Mouse (Mus musculus) kidney, embryonic 14.5 days (tissue): ENCODE measurements around the gene Hus1. TPM values are rescaled to one million over a fixed set of nuclear protein-coding genes. Genes with fewer than 3 reads are reported as not detected.

Experiments
- ATAC-seq: fragments of 200-750 bp; cut with Nextera tagmentation; 2 replicates; pipeline ENCODE4 v1.8.0; 2017; ENCODE audit warnings: moderate number of reproducible peaks, mild to moderate bottlenecking, moderate TSS enrichment, moderate library complexity; ENCODE audit not compliant: low FRiP score, low TSS enrichment
- H3K27ac ChIP-seq: fragments of 300-500 bp; sonication (generic); 2 replicates; pipeline ENCODE4 v1.5.1; 2014; ENCODE audit warnings: low read depth, mild to moderate bottlenecking, low read length, moderate library complexity, mixed read lengths
- H3K27me3 ChIP-seq: fragments of 300-500 bp; sonication (generic); 2 replicates; pipeline ENCODE4 v1.6.1; 2014; ENCODE audit warnings: mild to moderate bottlenecking, low read length; ENCODE audit not compliant: control insufficient read depth, insufficient read depth
- H3K36me3 ChIP-seq: fragments of 300-500 bp; sonication (generic); 2 replicates; pipeline ENCODE4 v1.6.1; 2014; ENCODE audit warnings: low read length, mixed read lengths; ENCODE audit not compliant: control insufficient read depth, insufficient read depth
- H3K4me1 ChIP-seq: fragments of 300-500 bp; sonication (generic); 2 replicates; pipeline ENCODE4 v1.6.1; 2014; ENCODE audit warnings: low read length, mixed read lengths; ENCODE audit not compliant: control insufficient read depth, insufficient read depth
- H3K4me2 ChIP-seq: fragments of 300-500 bp; sonication (generic); replicated peaks from 2 replicates; pipeline ENCODE4 v1.6.1; 2014; ENCODE audit warnings: low read depth, mild to moderate bottlenecking, low read length
- H3K4me3 ChIP-seq: fragments of 300-500 bp; sonication (generic); 2 replicates; pipeline ENCODE4 v1.5.1; 2014; ENCODE audit warnings: mild to moderate bottlenecking, low read length
- H3K9ac ChIP-seq: fragments of 300-500 bp; sonication (generic); 2 replicates; pipeline ENCODE4 v1.6.1; 2014; ENCODE audit warnings: low read depth, mild to moderate bottlenecking, low read length, moderate library complexity
- H3K9me3 ChIP-seq: fragments of 300-500 bp; sonication (generic); 2 replicates; pipeline ENCODE4 v1.6.1; 2016; ENCODE audit warnings: low read length; ENCODE audit not compliant: control insufficient read depth
- WGBS: fragments of 180-500 bp; shearing (Covaris S2); extraction: QIAGEN DNeasy Blood & Tissue Kit; methylation state at CpG from one replicate; pipeline ENCODE4 v1.1.7; 2014; 5-methylcytosine and 5-hydroxymethylcytosine counted together
- polyA plus RNA-seq: library from polyadenylated mRNA; unstranded; fragments of >200 nt; fragmentation: Nextera tagmentation; extraction: Ambion mirVana; gene quantifications from 2 replicates; pipeline ENCODE4 v1.2.1, GENCODE M21; 2014

Gene Hus1
- polyA plus RNA-seq, 1 experiment from 2014 or later: 26.4 TPM

DNA sequence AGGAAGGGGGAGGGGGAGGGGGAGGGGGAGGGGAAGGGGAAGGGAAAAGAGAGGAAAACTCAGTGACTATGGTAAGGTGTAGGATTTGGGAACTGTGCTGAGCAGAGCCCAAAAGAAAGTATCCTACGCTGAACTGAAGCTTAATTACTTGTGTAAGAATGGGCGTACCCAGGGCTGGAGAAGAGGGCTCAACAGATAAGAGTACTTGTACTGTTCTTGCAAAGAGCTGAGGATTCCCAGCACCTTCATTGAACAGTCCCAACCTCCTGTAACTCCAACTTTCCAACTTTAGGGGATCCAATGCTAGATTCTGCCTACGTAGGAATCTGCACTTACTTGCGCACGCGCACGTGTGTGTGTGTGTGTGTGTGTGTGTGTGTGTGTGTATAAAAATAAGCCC, 42.9 kb downstream of the Hus1 start:
- H3K9ac ChIP-seq: no peak overlapping the region
- H3K36me3 ChIP-seq: no peaks in the 10 kb centered on the region
- H3K9me3 ChIP-seq: no peaks in the 10 kb centered on the region
- H3K4me1 ChIP-seq: no peaks in the 10 kb centered on the region
- no peak for ATAC-seq
- H3K4me2 ChIP-seq: no peak overlapping the region
- no peaks in the 10 kb centered on the region for H3K27me3 ChIP-seq
- WGBS: 94% methylated on average over 7 of the region's 7 CpGs
- no peak overlapping the region for H3K4me3 ChIP-seq
- no peak overlapping the region for H3K27ac ChIP-seq

DNA sequence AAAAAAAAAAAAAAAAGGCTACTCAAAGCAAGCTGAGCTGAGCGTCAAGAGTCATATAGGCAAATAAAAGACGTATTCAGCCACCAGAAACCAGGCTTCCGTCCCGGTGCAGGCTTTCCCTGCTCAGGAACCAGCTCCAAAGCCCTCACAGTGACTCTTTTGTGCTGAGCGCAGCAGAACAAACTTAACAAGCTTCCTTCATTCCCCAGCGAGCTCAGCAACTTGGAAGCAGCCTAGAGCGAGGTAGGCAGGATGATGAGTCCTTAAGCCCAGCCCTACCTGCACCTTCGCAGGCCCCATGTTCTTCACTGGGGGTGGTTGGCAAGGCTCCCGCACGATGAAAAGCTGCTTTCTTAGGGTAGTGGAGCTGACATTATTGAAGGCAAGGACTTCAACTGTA, 52.4 kb downstream of the Hus1 start:
- Histone ChIP-seq H3K4me3 (no peak overlapping the region), H3K27ac (no peak overlapping the region), H3K9me3 (no peaks in the 10 kb centered on the region), H3K36me3 (no peaks in the 10 kb centered on the region), H3K9ac (no peak overlapping the region), H3K4me2 (no peak overlapping the region), H3K4me1 (no peaks in the 10 kb centered on the region), H3K27me3 (no peaks in the 10 kb centered on the region)
- ATAC-seq: no peak
- WGBS: 64% methylated on average over 10 of the region's 10 CpGs

DNA sequence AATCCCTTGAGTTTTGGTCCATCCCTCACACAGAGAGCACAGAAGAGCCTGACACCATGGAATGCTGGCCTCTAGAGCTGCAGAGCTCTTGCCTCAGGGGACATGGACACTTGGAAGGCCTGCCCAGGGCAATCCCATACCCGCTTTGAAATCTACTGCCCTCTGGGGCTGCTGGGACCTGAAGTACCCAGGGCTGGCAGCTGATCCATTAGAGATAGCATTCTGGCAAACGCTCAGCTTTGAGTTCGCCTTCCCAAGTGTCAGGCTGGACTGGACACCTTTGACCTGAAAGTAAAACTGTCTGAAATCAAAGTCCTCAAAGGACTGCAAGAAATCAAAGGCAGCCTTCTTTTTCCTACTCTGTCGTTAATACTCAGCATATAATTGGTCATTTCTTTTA, 52.9 kb downstream of the Hus1 start:
- Histone ChIP-seq H3K9me3 (no peaks in the 10 kb centered on the region), H3K27ac (no peak overlapping the region), H3K9ac (no peak overlapping the region), H3K4me2 (no peak overlapping the region), H3K36me3 (no peaks in the 10 kb centered on the region), H3K4me3 (no peak overlapping the region), H3K27me3 (no peaks in the 10 kb centered on the region), H3K4me1 (no peaks in the 10 kb centered on the region)
- ATAC-seq: 0 out of 2 replicates have a peak, but pooled peaks have one; percentile 48
- 36% methylated on average over 4 of the region's 4 CpGs for WGBS

DNA sequence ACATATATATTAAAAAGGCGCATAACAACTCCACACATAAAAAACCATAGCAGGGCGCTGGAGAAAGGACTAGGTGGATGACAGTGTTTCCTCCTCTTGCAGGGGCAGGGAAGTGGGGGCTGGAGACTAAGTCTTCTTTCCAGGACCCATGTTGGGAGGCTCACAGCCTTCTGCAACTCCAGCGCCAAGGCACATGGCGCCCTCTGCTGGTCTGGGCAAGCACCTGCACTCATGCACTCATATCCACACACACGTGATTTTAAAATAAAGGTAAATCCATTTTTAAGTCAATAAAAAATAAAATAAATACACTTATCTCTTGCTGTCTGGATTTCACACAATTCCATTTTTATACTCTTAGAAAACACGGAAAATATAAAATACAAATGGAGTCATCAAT, 54.0 kb downstream of the Hus1 start:
- 65% methylated on average over 6 of the region's 6 CpGs for WGBS
- no peak for ATAC-seq

DNA sequence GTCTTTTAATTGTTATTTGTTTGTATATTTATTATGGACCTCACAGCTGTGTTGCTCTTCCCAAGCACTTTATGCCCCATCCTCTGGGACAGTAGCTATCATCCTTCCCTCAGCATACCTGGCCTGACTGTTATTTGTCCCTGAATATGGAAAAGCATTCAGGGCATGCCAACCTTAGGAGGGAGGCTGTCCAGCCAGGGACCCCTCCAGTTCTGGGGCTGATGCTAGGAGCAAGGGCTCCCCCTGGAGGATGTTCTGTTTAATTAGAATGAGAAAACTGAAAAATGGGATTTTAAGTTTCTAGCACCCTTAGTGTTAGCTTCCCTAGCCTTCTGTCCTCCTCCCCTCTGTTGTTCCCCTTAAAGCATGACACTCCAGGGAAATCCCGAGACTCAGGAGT, 55.3 kb downstream of the Hus1 start:
- no peaks in the 10 kb centered on the region for H3K4me1 ChIP-seq
- WGBS: 22% methylated on average over 1 of the region's 1 CpGs
- H3K36me3 ChIP-seq: no peaks in the 10 kb centered on the region

More for the DNA sequence above, 54.0 kb downstream of the Hus1 start:
- Histone ChIP-seq H3K27me3 (no peaks in the 10 kb centered on the region), H3K4me1 (no peaks in the 10 kb centered on the region), H3K36me3 (no peaks in the 10 kb centered on the region), H3K4me3 (no peak overlapping the region), H3K9me3 (no peaks in the 10 kb centered on the region), H3K27ac (no peak overlapping the region), H3K9ac (no peak overlapping the region), H3K4me2 (no peak overlapping the region)

DNA sequence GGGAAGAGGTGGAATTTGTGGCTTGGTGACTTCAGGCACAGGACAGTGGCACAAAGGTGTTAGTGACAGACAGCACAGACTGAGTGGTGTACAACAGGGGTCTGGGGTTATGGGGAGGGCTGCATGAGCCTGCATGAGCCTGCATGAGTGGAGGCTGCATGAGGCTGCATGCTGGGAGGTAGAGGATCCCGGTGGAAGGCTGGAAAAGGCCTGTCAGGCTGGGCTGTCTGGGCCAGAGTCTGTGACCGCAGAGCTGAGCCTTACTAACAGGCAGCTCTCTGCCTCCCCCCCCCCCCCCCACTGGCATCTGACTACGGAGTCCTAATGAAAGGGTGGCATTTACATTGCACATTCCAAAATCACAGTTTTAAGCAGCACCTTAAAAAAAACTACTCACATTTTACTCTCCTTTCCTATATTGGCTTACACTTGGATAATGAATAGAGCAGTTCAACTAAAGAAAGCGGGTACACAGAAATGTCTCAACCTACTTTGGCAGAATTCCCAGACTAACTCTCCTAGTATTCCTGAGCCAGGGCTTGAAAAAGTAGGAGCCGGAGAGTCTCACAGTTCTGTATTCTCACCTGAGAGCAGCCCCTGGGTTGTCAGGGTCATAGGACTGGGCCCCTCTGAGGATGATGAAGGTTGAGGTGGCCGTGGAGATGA, 61.1 kb downstream of the Hus1 start:
- Histone ChIP-seq H3K4me1 (no peaks in the 10 kb centered on the region), H3K27ac (no peak overlapping the region)

More for the DNA sequence above, 55.3 kb downstream of the Hus1 start:
- H3K4me3 ChIP-seq: no peak overlapping the region
- H3K4me2 ChIP-seq: no peak overlapping the region
- H3K9ac ChIP-seq: no peak overlapping the region
- no peaks in the 10 kb centered on the region for H3K27me3 ChIP-seq
- H3K27ac ChIP-seq: no peak overlapping the region
- ATAC-seq: peak; percentile 66
- H3K9me3 ChIP-seq: no peaks in the 10 kb centered on the region

DNA sequence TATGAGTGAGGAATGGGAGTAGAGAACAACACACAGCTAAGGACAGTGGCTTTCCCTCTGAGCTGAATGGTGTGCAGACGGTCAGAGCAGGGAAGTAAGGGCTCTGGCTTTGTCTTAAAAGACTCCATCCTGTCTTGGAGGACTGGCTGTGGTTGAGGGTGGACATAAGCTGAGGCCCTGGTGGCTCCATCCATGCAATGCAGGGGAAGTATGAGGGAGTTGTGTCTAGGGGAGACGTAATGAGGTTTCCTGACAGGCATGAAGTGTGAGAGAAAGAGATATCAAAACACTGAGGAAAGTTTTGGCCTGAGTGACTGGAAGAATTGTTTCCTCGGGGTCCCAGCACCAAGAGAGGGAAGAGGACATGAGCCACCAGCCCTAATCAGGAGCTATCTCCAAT, 62.1 kb downstream of the Hus1 start:
- 71% methylated on average over 3 of the region's 3 CpGs for WGBS
- ATAC-seq: no peak
- H3K27ac ChIP-seq: no peak overlapping the region

More for the DNA sequence above, 61.1 kb downstream of the Hus1 start:
- H3K27me3 ChIP-seq: no peaks in the 10 kb centered on the region
- ATAC-seq: no peak
- H3K9me3 ChIP-seq: no peaks in the 10 kb centered on the region
- WGBS: 83% methylated on average over 6 of the region's 6 CpGs
- no peak overlapping the region for H3K4me2 ChIP-seq
- H3K9ac ChIP-seq: no peak overlapping the region
- no peak overlapping the region for H3K4me3 ChIP-seq
- H3K36me3 ChIP-seq: no peaks in the 10 kb centered on the region

DNA sequence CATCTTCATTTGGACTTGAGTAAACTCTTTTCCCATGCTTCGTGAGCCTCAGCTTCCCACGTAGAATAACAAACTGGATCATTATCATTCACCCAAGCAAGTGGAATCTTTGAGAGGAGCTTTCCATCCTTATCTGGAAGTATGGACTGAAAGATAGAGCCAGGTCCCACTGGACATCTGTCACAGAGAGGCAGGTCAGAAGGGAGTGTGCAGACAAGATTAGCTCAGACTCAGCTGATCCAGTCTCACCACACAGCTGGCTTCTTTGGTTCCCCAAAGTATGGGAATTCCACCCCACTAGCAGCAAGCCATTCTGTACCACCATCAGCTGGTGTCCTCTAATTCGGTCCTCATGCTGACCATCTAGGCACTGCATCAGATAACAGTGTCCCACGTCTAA, 66.9 kb downstream of the Hus1 start:
- 73% methylated on average over 4 of the region's 4 CpGs for WGBS
- H3K9me3 ChIP-seq: no peaks in the 10 kb centered on the region
- H3K4me1 ChIP-seq: no peaks in the 10 kb centered on the region
- ATAC-seq: no peak
- no peak overlapping the region for H3K4me2 ChIP-seq
- no peaks in the 10 kb centered on the region for H3K27me3 ChIP-seq
- H3K36me3 ChIP-seq: no peaks in the 10 kb centered on the region
- no peak overlapping the region for H3K27ac ChIP-seq
- H3K4me3 ChIP-seq: no peak overlapping the region
- no peak overlapping the region for H3K9ac ChIP-seq

More for the DNA sequence above, 62.1 kb downstream of the Hus1 start:
- H3K9ac ChIP-seq: no peak overlapping the region
- no peaks in the 10 kb centered on the region for H3K36me3 ChIP-seq
- no peaks in the 10 kb centered on the region for H3K4me1 ChIP-seq
- H3K9me3 ChIP-seq: no peaks in the 10 kb centered on the region
- H3K4me2 ChIP-seq: no peak overlapping the region
- no peaks in the 10 kb centered on the region for H3K27me3 ChIP-seq
- no peak overlapping the region for H3K4me3 ChIP-seq
